Mouse (Mus musculus) lung, adult 2 months (tissue): Measurements from ENCODE around the gene Ptpn9.

Experiments
- CTCF ChIP-seq: fragments of 200-500 bp; IDR thresholded peaks from 2 replicates; pipeline ENCODE4 v1.5.1; 2011; ENCODE audit warnings: mild to moderate bottlenecking, low read length, control low read depth; ENCODE audit not compliant: insufficient read depth
- POLR2A ChIP-seq: fragments of 200-500 bp; IDR thresholded peaks from 2 replicates; pipeline ENCODE4 v1.6.1; 2011; ENCODE audit warnings: low read depth, mild to moderate bottlenecking, control low read depth, low read length, borderline replicate concordance; ENCODE audit errors: extremely low read depth

GRCm38 (mm10) chr9:56953562-56953961 is 41.2 kb upstream of the Ptpn9 start:
- no peak for TF ChIP-seq CTCF
- TF ChIP-seq POLR2A = no peak
